Mouse (Mus musculus): Measurements from ENCODE around the gene Ppp3ca.

Ppp3ca gene

DNA sequence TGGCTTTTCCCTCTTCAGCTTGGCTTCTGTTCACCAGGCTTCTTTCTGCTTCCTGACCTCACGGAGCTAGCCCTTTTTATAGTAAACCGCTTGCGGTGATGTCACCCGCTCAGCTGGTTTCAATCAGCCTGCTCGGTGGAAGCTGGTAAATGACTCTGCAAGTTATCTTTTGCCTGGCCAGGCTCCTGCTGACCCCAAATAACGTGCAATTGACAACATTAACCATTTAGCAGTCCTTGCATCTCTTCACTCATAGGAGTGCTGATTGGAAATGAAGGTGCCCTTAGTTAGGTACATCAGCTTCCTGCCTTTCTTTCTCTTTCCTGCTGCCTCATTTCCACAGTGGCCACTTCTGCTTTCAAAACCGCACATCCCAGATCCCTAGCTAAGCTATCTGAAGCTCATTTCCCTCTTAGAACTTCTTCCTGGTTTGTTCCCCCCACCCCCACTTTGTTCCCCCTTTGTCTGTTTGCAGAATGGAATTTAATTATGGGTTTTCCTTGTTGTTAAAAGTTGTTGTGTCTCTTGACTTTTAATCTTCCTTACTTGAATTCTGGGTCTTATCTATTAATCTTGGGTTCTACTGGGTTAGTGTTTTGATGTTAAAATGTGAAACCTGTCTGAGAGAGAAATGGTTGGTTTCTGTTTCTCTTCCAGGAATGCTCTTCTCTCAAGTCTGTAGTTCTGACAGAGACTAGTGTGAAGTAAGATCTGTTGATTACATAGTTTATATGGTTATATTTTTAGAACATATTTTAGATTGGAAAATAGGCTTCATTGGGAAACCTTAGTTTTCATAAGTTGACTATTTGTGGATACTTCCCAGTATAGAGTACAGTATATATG lies 55.6 kb downstream of the Ppp3ca start:
- no peak for DNase-seq

DNA sequence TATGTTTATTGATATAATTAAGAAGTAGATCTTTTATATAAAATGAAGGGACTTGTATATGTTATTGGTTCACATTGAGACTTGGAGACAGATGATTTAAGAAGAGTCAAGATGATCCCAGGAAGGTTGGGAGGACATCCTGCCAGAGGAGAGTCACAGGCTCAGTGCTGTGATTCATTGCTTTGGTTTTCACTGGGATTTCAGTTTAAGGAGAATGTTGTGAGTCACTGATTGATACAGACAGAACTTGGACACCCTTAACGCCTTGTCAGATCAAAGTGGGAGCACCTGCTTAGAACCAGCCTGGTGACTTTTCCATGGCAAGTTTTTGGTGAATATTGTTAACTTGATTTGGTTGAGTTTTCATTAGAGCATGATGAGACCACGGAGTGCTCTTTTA lies 58.0 kb downstream of the Ppp3ca start:
- DNase-seq, result no peak

GRCm38 (mm10) chr3:136729978-136730377 lies 60.1 kb downstream of the Ppp3ca start:
- DNase-seq, result no peak

GRCm38 (mm10) chr3:136731579-136731978 lies 61.7 kb downstream of the Ppp3ca start:
- no peak for DNase-seq

- DNase-seq, result no peak
Observed at GRCm38 (mm10) chr3:136736021-136736420, 66.1 kb downstream of the Ppp3ca start.

DNA sequence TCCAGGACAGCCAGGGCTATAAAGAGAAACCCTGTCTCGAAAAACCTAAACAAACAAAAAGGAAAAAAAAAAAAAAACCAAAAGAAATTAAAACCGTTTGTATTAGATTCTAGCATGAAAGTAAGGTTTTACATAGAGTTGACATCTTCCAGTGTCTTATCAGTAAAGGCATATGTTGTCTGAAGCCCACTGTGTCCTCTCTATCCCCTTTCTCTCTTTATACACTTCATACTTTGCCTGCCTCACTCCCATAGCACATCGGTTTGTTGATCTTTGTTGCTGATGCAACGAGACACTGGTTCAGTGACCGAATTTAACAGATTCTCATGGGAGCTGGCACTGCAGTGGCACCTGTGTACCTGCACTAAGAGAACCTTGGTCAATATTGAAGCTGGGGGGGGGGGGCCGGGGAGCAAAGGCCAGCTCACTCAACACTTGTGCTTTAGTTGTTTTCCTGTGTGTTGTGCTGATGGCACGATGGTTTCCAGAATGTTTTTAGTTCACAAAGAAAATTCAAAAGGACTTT lies 66.9 kb downstream of the Ppp3ca start:
- DNase-seq, result no peak

- DNase-seq, result no peak
Observed at GRCm38 (mm10) chr3:136738474-136738873, 68.5 kb downstream of the Ppp3ca start.

GRCm38 (mm10) chr3:136738914-136739313 lies 69.0 kb downstream of the Ppp3ca start:
- DNase-seq, result no peak

GRCm38 (mm10) chr3:136741659-136742058 lies 71.7 kb downstream of the Ppp3ca start:
- no peak for DNase-seq

DNA sequence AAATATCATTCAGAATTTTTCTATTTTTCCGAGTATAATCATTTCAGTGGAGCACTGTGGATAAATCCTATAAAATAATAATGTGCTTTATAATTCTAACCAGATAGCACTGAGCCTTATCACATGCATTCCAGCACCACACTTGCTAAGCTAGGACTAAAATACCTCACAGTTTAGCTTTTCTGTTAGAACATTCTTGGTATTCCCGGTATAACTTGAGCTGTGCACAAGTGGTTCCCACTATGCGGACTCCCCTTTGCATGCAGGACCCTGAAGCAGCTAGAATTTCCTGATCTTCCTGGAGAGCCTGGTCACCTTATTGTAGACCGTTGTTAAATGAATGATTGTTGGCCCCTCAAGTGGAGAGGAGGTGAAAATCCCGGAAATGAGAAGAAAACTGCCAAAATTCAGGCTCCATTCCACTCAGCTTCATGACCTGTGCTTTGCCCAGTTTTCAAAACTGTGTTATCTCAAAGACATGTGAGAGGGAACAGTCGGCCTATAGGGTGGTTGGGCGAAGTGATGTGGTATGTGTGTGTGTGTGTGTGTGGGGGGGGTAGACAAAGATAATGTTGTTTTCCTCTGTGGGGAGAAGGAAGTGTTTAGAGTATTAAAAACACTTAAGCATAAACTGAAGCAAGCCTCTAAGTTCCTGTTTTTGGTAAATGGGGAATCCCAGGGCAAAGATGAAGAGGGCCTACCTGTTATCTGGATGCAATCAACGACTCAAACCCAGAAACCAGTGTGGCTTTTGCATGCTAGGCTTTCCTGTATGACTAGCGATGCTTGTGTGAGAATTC lies 72.5 kb downstream of the Ppp3ca start:
- no peak for DNase-seq

- no peak for DNase-seq
Observed at GRCm38 (mm10) chr3:136744295-136744897, 74.5 kb downstream of the Ppp3ca start.

- no peak for DNase-seq
Observed at GRCm38 (mm10) chr3:136745456-136745855, 75.5 kb downstream of the Ppp3ca start.

- DNase-seq, result no peak
Observed at GRCm38 (mm10) chr3:136748761-136749476, 79.0 kb downstream of the Ppp3ca start.

GRCm38 (mm10) chr3:136749477-136749797 lies 79.5 kb downstream of the Ppp3ca start:
- DNase-seq, result no peak

DNA sequence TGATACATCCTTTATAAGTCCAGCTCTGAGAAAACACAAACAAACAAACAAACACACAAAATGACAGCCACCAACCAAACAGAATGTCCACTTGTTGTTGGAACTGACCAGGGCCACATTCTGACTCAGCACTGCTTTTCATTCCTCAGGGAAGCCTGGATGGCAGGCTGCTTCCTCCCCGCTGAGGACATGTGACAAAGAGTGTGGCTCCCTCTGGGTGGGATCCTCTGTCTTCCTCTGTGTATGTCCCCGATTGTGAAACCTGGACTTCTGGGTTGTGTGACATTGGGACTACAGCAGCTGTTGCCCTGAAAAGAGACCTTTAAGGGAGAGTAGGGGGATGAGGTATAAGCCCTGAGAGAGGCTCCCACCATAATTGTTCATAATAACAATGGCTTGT lies 80.0 kb downstream of the Ppp3ca start:
- no peak for DNase-seq

GRCm38 (mm10) chr3:136752126-136752716 lies 82.3 kb downstream of the Ppp3ca start:
- DNase-seq, result no peak

- no peak for DNase-seq
Observed at GRCm38 (mm10) chr3:136756137-136756536, 86.2 kb downstream of the Ppp3ca start.

- DNase-seq, result no peak
Observed at GRCm38 (mm10) chr3:136759446-136759845, 89.5 kb downstream of the Ppp3ca start.

DNA sequence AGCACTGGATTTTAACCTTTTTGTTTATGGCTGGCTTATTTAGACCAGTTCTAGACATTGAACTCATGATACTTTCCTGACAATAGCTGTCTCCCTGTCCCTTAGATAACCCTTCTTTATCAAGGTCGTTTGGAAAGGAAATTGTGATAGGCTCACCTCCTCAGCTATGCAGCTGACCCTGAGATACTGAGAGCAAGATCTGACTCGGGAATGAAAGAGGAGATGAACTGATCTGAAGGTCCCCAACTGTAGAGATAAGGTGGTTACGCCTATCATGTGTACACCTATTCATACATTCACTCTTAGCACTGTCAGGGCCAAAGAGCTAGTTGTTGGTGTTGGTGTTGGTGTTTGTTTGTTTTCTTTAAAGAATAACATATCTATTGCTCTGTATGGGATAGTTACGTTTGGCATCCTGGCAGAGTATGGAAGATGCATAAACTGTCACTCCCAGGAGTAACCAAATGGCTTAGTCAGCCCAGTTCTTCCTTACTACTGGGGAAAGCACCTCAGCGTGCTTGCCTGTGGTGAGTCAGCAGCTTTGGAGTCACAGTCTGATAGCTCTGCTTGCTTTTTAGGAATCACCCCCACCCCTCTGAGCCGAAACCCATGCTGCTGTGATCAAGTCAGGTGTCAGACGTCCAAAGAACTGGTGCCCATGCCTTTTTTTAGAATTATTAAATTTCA lies 91.5 kb downstream of the Ppp3ca start:
- no peak for DNase-seq

DNA sequence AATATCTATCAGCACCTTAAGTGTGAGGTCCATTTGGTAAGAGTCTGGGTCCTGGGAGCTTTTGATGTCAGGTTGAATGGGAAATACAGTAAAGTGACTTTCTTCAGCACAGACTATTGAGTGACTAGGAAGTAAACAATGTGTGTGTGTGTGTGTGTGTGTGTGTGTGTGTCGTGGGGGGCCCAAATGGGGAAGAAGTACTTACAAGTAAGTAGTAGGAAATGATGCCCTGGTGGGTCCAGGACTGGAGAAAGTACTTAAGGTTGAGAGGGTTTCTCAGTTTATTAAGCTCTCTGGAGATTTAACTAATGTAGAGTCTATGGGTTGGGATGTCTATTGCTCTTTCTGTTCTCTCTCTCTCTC lies 92.0 kb downstream of the Ppp3ca start:
- DNase-seq, result no peak

DNA sequence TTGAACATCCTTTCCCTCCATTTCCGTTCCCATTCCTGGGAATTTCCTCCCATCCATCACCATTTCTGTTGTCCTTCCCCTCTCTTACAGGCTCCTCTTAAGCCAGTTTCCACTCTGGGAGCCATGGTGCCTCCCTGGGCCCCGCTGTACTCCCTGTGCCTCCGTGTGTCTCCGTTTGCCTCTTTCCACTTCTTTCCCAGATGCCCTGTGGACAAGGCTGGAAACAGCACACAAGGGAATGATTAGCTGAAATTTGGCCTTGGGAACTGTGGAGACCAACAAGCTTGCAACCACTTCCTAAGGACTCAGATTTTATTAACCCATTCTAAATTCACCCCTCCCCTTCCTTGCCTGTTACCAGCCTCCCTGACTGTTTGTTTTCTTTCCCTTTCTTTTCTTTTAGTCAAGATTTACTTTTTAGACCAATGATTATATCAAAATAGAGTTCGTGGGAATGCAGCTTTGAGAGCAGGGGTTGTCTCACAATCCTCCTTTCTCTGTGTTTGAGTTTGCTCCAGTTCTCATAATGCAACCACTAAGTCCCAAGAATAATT lies 93.9 kb downstream of the Ppp3ca start:
- no peak for DNase-seq

DNA sequence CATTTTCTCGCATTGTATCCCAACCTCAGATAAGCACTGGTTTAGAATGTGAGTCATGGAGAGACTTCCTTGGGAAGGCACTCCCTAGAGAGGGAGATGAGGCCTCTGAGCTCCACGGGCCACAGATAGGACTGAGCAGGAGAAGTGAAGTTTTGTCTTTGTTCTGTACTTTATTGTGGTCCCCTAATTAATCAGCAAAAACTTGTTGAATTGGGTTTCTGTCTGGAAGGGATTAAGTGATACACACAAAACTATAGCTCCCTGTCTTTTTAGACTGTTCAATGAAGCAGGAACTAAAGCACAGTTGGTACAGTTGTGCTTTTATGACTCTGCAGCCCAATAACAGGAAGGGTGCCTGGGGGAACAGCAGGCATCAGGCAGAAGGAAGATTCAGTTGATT lies 95.6 kb downstream of the Ppp3ca start:
- no peak for DNase-seq

All from right cerebral cortex, postnatal 25 days (tissue).